Mouse (Mus musculus) lung, embryonic 15.5 days (tissue): ENCODE measurements around the gene Vipas39. TPM values are rescaled to one million over a fixed set of nuclear protein-coding genes. Genes with fewer than 3 reads are reported as not detected.
"Not testable (repeated sequence)": the region's sequence is repeated elsewhere in the genome, so short reads cannot be mapped to it uniquely, and the experiment has no call there.

Experiments
- ATAC-seq: fragments of 200-750 bp; cut with Nextera tagmentation; 2 replicates; pipeline ENCODE4 v1.8.0; 2017; ENCODE audit warnings: moderate number of reproducible peaks, borderline replicate concordance; ENCODE audit not compliant: low FRiP score, low TSS enrichment; ENCODE audit errors: extremely low read depth
- H3K27ac ChIP-seq: fragments of 300-500 bp; sonication (generic); 2 replicates; pipeline ENCODE4 v1.5.1; 2015; ENCODE audit warnings: moderate library complexity, mild to moderate bottlenecking, inconsistent platforms
- H3K27me3 ChIP-seq: fragments of 300-500 bp; sonication (generic); 2 replicates; pipeline ENCODE4 v1.6.1; 2015; ENCODE audit warnings: inconsistent platforms
- H3K36me3 ChIP-seq: fragments of 300-500 bp; sonication (generic); 2 replicates; pipeline ENCODE4 v1.6.1; 2015; ENCODE audit warnings: inconsistent platforms
- H3K4me1 ChIP-seq: fragments of 300-500 bp; sonication (generic); 2 replicates; pipeline ENCODE4 v1.6.1; 2015; ENCODE audit warnings: inconsistent platforms
- H3K4me2 ChIP-seq: fragments of 300-500 bp; sonication (generic); 2 replicates; pipeline ENCODE4 v1.6.1; 2015; ENCODE audit warnings: inconsistent platforms, mild to moderate bottlenecking, moderate library complexity
- H3K4me3 ChIP-seq: fragments of 300-500 bp; sonication (generic); 2 replicates; pipeline ENCODE4 v1.5.1; 2015; ENCODE audit warnings: mild to moderate bottlenecking, inconsistent platforms
- H3K9ac ChIP-seq: fragments of 300-500 bp; sonication (generic); 2 replicates; pipeline ENCODE4 v1.6.1; 2015; ENCODE audit warnings: inconsistent platforms
- H3K9me3 ChIP-seq: fragments of 300-500 bp; sonication (generic); 2 replicates; pipeline ENCODE4 v1.6.1; 2016; ENCODE audit warnings: inconsistent platforms
- WGBS: fragments of 180-500 bp; shearing (Covaris S2); methylation state at CpG from one replicate; pipeline ENCODE4 v1.1.7; 2015; 5-methylcytosine and 5-hydroxymethylcytosine counted together
- polyA plus RNA-seq: library from polyadenylated mRNA; unstranded; fragments of >200 nt; fragmentation: Nextera tagmentation; extraction: Ambion mirVana; gene quantifications from 2 replicates; pipeline ENCODE4 v1.2.1, GENCODE M21; 2015

Vipas39 gene
- polyA plus RNA-seq, 1 experiment from 2014 or later, result 40.7 TPM

DNA sequence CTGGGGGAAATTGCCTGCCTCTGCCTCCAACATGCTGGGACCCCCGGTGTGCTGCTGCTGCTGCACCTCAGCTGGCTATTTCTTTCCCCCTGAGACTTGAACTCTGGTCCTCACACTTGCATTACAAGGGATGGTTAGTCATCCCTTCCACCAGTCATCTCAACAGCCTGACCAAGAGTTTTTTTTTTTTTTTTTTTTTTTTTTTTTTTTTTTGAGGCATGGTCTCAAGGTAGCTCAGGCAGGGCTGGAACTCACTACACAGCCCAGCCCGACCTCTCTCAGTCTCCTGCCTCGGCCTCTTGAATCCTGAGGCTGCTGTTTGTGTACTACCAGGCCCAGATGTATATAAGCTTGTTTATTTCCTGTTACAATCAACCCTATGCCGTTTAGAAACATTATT lies 18.2 kb upstream of the Vipas39 start:
- no peak overlapping the region for H3K4me3 ChIP-seq
- no peaks in the 10 kb centered on the region for H3K27me3 ChIP-seq
- peaks cover 10% of the 10 kb centered on the region; the same call in 1 of the 2 replicates for H3K4me1 ChIP-seq
- H3K36me3 ChIP-seq, result no peaks in the 10 kb centered on the region
- 68% methylated on average over 4 of the region's 4 CpGs for WGBS
- no peak for ATAC-seq
- no peak overlapping the region for H3K4me2 ChIP-seq
- H3K27ac ChIP-seq, result peak overlapping the region; percentile 47; the same call in 1 of the 2 replicates
- H3K9me3 ChIP-seq, result no peaks in the 10 kb centered on the region
- no peak overlapping the region for H3K9ac ChIP-seq

DNA sequence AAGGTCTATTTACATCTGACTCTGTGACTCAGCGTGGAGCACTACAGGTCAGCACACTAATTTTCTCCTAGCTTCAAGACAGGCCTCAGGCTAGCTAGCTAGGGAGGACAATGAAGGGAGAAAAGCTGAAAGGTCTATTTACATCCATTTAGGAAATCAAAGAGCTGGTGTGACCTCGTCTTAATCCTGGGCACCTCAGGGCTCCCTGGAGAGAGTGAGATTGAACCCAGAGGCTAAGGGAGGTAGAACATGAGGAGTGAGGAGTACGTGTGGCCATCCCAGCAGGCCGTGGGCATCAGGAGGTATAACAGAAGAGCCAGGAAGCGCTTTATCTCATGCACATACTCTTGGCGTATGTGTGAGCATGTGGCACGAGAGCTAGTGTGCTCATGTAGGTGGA lies 17.6 kb upstream of the Vipas39 start:
- H3K27me3 ChIP-seq, result no peaks in the 10 kb centered on the region
- no peak for ATAC-seq
- H3K36me3 ChIP-seq, result no peaks in the 10 kb centered on the region
- peaks cover 15% of the 10 kb centered on the region for H3K4me1 ChIP-seq
- H3K9ac ChIP-seq, result no peak overlapping the region
- no peak overlapping the region for H3K27ac ChIP-seq
- 67% methylated on average over 7 of the region's 7 CpGs for WGBS
- no peaks in the 10 kb centered on the region for H3K9me3 ChIP-seq
- H3K4me2 ChIP-seq, result no peak overlapping the region
- no peak overlapping the region for H3K4me3 ChIP-seq

DNA sequence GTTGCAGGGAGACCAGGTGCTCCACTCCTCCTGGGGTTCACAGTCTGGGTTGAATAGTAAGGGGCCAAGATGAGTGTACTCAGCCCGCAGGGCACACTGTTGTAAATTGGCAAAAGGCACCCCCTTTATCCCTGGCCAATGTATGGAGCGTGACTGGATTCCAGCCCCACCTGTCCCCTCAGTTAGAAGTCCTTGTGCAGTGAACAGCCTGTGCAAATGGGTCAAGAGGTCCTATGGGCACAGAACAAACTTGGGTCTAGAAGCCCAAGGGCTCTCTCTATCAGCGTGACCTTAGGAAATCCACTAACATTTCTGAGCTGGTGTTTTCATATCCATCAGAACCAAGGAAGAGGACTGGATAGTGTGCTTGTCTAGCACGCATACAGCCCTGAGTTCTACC lies 16.7 kb upstream of the Vipas39 start:
- ATAC-seq, result no peak
- 90% methylated on average over 4 of the region's 4 CpGs for WGBS
- H3K4me1 ChIP-seq, result peaks cover 23% of the 10 kb centered on the region
- H3K27ac ChIP-seq, result no peak overlapping the region
- H3K9ac ChIP-seq, result no peak overlapping the region
- H3K4me3 ChIP-seq, result no peak overlapping the region
- H3K4me2 ChIP-seq, result no peak overlapping the region
- H3K9me3 ChIP-seq, result no peaks in the 10 kb centered on the region
- no peaks in the 10 kb centered on the region for H3K27me3 ChIP-seq
- no peaks in the 10 kb centered on the region for H3K36me3 ChIP-seq

DNA sequence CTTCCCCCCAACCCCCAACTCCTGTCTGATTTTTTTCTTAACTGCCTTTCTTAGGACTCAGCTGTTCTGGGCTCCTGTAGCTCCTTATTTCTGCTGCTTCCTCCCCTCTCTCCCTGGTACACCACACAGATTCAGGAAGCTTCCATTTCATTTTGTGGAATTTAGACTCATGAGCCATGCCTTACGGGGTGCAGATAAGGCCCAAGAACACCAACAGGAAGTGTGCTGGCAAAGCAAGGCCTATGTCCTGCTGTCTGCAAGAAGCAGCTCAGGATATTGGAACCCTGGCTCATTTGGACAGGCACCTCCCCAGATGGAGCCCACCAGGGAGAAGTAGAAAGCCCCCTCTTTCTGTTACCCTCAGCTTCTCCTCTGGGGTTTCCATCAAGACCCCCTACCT lies 15.7 kb upstream of the Vipas39 start:
- WGBS, result 50% methylated on average over 1 of the region's 1 CpGs
- no peaks in the 10 kb centered on the region for H3K27me3 ChIP-seq
- H3K9me3 ChIP-seq, result no peaks in the 10 kb centered on the region

DNA sequence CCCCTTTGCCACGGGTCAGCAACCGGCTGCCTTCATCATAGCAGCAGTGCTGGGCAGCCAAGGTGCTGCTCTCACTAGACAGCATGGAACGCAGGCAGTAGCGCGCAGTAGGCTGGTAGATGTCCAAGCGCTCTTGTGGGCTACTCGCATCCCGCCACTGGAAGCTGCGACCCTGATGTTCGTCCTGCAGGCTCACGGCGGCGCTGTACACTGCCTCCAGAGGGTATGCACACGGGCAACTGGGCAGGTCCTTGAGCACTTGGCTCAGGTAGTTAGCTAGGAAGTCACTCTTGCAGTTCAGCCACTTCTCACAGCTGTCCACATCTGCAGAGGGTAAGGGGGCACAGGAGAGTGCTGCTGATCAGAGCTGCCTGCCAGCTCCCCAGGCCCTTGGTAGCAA lies 13.8 kb upstream of the Vipas39 start:
- ATAC-seq, result 0 out of 2 replicates have a peak, but pooled peaks have one; percentile 8
- H3K4me2 ChIP-seq, result no peak overlapping the region
- peaks cover 21% of the 10 kb centered on the region for H3K4me1 ChIP-seq
- peaks cover 12% of the 10 kb centered on the region for H3K36me3 ChIP-seq
- H3K27me3 ChIP-seq, result no peaks in the 10 kb centered on the region
- WGBS, result 37% methylated on average over 14 of the region's 14 CpGs
- no peak overlapping the region for H3K9ac ChIP-seq
- no peak overlapping the region for H3K4me3 ChIP-seq
- H3K9me3 ChIP-seq, result no peaks in the 10 kb centered on the region
- H3K27ac ChIP-seq, result no peak overlapping the region

More for the DNA sequence above, 15.7 kb upstream of the Vipas39 start:
- H3K27ac ChIP-seq, result no peak overlapping the region
- no peaks in the 10 kb centered on the region for H3K36me3 ChIP-seq
- no peak overlapping the region for H3K4me3 ChIP-seq
- H3K4me2 ChIP-seq, result no peak overlapping the region
- ATAC-seq, result no peak
- peaks cover 23% of the 10 kb centered on the region for H3K4me1 ChIP-seq
- H3K9ac ChIP-seq, result no peak overlapping the region

DNA sequence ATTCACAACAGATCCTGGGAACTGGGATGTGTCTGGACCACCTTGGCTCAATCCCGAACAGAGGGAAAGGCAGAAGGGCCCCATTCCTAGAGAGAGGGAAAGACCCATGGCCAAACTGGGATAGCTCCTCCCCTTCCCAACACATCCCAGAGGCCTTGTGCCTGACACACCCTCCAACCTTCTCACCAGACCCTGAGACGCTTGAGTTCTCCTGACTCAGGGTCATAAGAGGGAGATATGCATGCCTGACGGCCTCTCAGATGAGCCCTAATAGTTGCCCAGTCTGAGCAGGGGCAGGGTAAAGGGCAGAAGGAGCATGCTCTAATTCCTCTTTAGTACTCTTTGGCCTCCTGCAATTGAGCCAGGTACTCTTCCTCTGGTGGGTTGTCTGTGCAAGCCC lies 13.3 kb upstream of the Vipas39 start:
- Histone ChIP-seq H3K9ac (no peak overlapping the region), H3K4me1 (peaks cover 18% of the 10 kb centered on the region), H3K27ac (no peak overlapping the region), H3K9me3 (no peaks in the 10 kb centered on the region), H3K27me3 (no peaks in the 10 kb centered on the region), H3K4me2 (no peak overlapping the region), H3K4me3 (no peak overlapping the region), H3K36me3 (peaks cover 17% of the 10 kb centered on the region)
- no peak for ATAC-seq
- 35% methylated on average over 3 of the region's 3 CpGs for WGBS

DNA sequence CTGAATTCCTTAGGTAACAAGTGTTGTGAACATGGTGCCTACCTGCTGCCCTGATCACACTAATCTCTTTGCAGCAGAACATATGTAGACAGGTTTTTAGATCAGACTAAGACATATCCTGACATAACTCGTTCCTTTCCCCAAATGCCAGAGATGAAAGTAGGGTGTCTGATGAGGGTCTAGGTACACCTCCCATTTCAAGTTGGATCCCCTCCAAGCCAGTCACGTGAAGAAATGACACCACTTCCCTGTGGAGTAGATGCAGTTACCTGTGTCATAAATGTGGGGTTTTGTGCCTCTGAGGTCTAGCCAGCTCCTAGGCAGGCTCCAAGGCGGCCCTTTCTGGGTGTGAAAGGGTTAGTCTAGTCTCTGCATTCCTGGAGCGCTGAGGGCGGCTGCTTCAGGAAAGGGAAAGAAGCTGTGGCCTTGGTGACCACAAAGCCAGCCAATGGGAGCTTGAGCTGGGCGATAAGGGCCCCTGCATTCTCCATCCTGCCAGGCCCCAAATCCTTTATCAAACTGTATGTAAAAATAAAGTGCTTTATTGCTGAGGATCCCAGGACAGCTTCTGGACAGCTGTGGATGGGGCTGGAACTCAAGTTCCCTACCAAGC lies 12.2 kb upstream of the Vipas39 start:
- ATAC-seq, result peak; percentile 48; the same call in 1 of the 2 replicates
- Histone ChIP-seq H3K36me3 (peaks cover 27% of the 10 kb centered on the region), H3K9ac (no peak overlapping the region), H3K4me2 (peak overlapping the region; percentile 26), H3K4me1 (peaks cover 18% of the 10 kb centered on the region), H3K27ac (peak overlapping the region; percentile 35), H3K4me3 (no peak overlapping the region), H3K27me3 (no peaks in the 10 kb centered on the region), H3K9me3 (no peaks in the 10 kb centered on the region)
- WGBS, result 7% methylated on average over 6 of the region's 6 CpGs

DNA sequence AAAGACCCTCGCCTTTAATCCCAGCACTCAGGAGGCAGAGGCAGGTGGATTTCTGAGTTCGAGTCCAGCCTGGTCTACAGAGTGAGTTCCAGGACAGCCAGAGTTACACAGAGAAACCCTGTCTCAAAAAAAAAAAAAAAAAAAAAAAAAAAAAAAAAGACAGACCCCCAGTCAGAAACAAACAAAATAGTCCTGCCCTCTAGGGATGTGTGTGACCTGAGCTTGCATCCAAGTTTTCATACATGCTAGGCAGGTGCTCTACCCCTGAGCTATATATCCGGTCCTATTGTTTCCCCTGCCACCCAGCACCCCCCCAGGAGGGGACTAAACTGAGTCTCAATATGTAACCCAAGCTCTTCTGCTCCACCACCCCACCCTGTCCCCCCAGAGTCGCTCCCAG lies 11.2 kb upstream of the Vipas39 start:
- 72% methylated on average over 4 of the region's 4 CpGs for WGBS
- not testable (repeated sequence) for H3K27me3 ChIP-seq, H3K9me3 ChIP-seq, H3K4me2 ChIP-seq, H3K9ac ChIP-seq, ATAC-seq, H3K4me3 ChIP-seq, H3K27ac ChIP-seq
- peaks cover 18% of the 10 kb centered on the region for H3K4me1 ChIP-seq
- peaks cover 36% of the 10 kb centered on the region for H3K36me3 ChIP-seq

DNA sequence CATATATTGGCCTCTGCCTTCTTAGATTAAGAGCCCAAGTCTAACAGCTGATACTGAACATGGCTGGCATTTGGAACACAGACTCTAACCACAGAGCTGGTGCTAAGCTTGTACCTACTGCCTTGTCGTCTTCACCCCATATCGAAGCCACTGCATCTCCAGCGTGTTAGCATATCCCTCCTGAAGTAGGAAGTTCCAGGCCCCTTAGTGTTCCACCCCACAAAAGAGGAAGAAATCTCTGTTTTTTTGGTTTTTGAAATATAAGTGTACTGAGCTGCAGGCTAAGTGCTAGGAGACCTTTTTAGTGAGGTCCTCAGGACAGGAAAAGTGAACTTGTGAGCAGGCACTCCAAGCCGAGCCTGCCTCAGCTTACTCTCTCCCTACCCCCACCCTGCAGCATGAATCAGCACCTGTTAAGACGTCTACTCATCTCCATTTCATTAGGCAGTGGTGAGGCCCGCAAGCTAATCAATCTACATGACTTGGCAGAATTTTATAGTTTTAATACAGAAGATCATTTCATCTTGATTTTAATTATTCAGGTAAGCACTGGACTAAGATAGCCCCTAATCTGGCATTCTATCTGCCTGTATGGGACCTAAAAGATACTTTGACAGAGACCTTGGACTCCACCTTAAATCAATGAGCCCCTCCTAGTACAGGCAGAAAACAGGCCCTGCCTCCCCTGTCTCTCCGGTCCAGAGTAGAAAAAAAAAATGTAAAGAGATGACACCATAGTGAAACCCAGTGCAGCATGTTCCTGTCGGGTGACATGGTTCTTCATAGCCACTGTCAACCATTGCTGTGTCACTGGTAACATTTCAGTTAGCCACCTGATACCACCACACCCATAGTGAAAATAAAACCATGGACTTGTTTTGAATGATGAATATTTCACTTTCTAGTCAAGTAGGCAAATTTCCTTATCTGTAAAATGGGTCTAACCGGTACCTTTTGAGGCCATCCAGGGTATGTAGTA lies 9.1 kb upstream of the Vipas39 start:
- WGBS, result 80% methylated on average over 9 of the region's 9 CpGs

DNA sequence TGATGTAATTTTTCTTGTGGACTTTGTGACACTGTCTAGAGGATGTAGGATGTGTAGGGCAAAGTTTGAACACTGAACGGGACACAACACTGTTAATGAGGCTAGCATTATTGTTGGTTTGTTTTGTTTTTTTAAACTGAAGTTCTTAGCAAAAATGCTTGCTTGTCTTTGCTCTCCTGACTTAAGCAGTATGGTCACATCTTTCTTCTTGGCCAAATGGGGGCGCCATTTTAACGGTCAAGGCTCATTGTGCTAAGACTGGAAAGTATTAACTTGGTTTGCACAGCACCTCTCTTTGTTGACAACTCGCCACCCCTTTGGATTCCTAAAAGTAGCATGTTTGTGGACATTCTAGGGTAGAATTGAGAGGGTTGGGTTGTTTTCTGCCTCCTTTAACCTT lies 1.6 kb upstream of the Vipas39 start:
- WGBS, result 14% methylated on average over 4 of the region's 4 CpGs
- peaks cover 47% of the 10 kb centered on the region for H3K36me3 ChIP-seq
- ATAC-seq, result no peak
- H3K4me3 ChIP-seq, result peak overlapping the region; percentile 89
- H3K27me3 ChIP-seq, result no peaks in the 10 kb centered on the region
- H3K9ac ChIP-seq, result peak overlapping the region; percentile 94
- no peak overlapping the region for H3K27ac ChIP-seq
- H3K4me1 ChIP-seq, result peaks cover 17% of the 10 kb centered on the region
- H3K4me2 ChIP-seq, result peak overlapping the region; percentile 75
- H3K9me3 ChIP-seq, result no peaks in the 10 kb centered on the region

More for the DNA sequence above, 9.1 kb upstream of the Vipas39 start:
- Histone ChIP-seq H3K4me1 (peaks cover 18% of the 10 kb centered on the region), H3K9me3 (no peaks in the 10 kb centered on the region), H3K27ac (no peak overlapping the region), H3K4me3 (no peak overlapping the region), H3K36me3 (peaks cover 57% of the 10 kb centered on the region), H3K27me3 (no peaks in the 10 kb centered on the region), H3K9ac (no peak overlapping the region), H3K4me2 (no peak overlapping the region)
- no peak for ATAC-seq

DNA sequence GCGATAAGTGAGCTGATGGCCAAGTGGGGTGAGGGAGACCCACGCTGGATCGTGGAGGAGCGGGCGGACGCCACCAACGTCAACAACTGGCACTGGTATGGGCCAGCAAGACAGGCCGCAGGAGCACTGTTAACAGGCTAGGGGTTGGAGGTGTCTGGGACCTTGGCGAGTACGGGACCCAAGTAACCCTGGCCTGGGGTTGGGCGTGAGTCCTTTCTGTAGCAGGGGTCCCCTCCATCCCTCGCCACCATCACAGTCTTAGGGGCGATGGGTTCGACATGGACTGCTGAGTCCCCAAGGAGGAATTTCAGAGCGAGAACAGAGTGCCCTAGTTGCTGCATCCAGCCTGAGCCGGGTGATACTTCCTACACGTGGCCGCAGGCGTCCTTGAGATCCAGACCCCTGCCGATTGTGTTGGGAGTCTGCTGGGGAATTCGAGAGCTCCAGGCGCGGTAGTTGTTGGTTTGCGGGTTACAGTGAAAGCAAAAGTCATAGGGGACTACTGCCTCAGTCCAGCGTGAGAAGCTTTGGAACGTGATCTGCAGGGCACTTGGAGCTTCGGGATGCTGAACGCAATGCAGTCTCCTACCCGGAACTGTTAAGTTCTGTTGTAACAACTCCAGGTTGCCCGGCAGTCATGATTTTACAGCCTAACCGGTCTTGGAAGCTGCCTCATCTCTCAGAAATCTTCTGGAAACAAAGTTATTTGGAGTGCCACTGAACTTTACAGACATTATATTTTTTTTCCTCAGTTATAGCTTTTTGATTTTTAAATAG lies 959 bp upstream of the Vipas39 start:
- Histone ChIP-seq H3K36me3 (peaks cover 45% of the 10 kb centered on the region), H3K9ac (peak overlapping the region; percentile 94), H3K27ac (peak overlapping the region; percentile 91), H3K4me2 (peak overlapping the region; percentile 75), H3K4me1 (peaks cover 17% of the 10 kb centered on the region), H3K9me3 (no peaks in the 10 kb centered on the region), H3K4me3 (peak overlapping the region; percentile 89), H3K27me3 (no peaks in the 10 kb centered on the region)
- ATAC-seq, result peak; percentile 69
- WGBS, result under 1% methylated on average over 31 of the region's 31 CpGs
